Mouse (Mus musculus): ENCODE results near the gene Maz. TPM values are rescaled to one million over a fixed set of nuclear protein-coding genes. Genes with fewer than 3 reads are reported as not detected.
A peak's percentile ranks its signal among the peaks of the same experiment; 100 is the strongest.

Gene Maz
- polyA plus RNA-seq, 2 experiments, result 66.7 to 298 TPM

DNA sequence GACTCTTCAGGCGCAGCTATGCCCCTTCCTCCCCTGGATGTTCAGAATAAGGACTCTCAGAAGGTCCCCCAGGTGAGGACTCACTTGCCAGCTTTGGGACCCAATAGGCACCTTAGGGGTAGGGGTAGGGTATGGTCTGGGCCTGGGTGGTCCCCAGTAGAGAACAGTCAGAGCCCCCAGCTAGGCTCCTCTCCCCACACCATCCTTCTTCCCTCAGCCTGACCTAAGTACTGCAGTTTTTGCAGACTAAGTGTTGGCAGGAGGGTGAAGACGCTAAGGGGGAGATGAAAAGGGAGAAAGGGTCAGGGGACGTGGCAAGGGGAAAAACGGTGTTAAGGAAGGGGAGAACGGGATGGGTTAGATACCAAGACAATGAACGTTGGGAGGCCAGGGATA, 8.9 kb downstream of the Maz start:
- DNase-seq (ENCODE audit: low spot score), result no peak
- Histone ChIP-seq H3K4me3 (replicated peaks; ENCODE audit: low read length) (peak overlapping the region; percentile 75), H3K27me3 (ENCODE audit: control insufficient read depth, insufficient read depth, low read length) (no peaks in the 10 kb centered on the region), H3K4me1 (ENCODE audit: control insufficient read depth, insufficient read depth, low read length) (peaks cover 47% of the 10 kb centered on the region), H3K9me3 (ENCODE audit: control insufficient read depth, low read length) (no peaks in the 10 kb centered on the region), H3K27ac (replicated peaks; ENCODE audit: low read depth, low read length) (peak overlapping the region; percentile 61), H3K36me3 (ENCODE audit: control insufficient read depth, insufficient read depth, low read length) (peaks cover 43% of the 10 kb centered on the region), H3K4me2 (replicated peaks; ENCODE audit: low read depth, low read length, severe bottlenecking) (peak overlapping the region; percentile 24), H3K9ac (ENCODE audit: low read depth, low read length, severe bottlenecking) (peak overlapping the region; percentile 22)
- no peak for TF ChIP-seq POLR2A (IDR thresholded peaks at IDR 0.05; ENCODE audit: borderline replicate concordance, extremely low read depth, insufficient read depth, insufficient read length)
- WGBS, result 55% methylated on average over 6 of the region's 6 CpGs
- no peak for ATAC-seq (ENCODE audit: low FRiP score, low read depth)

GRCm38 (mm10) chr7:127016971-127017949, 9.6 kb downstream of the Maz start, which contains the start of gene Pagr1a:
Gene Pagr1a (minus strand): TSS chr7:127017352.
- TF ChIP-seq POLR2A (IDR thresholded peaks at IDR 0.05; ENCODE audit: borderline replicate concordance, extremely low read depth, insufficient read depth, insufficient read length), result peak; percentile 20; the same call in 1 of the 2 replicates
- H3K4me2 ChIP-seq (replicated peaks; ENCODE audit: low read depth, low read length, severe bottlenecking), result peak within 1 kb of the TSS; percentile 90
- H3K4me3 ChIP-seq (replicated peaks; ENCODE audit: low read length), result peak within 1 kb of the TSS; percentile 75
- H3K9me3 ChIP-seq (ENCODE audit: control insufficient read depth, low read length), result no peaks in the 10 kb centered on the region
- H3K27me3 ChIP-seq (ENCODE audit: control insufficient read depth, insufficient read depth, low read length), result no peaks in the 10 kb centered on the region
- peaks cover 42% of the 10 kb centered on the region for H3K36me3 ChIP-seq (ENCODE audit: control insufficient read depth, insufficient read depth, low read length)
- WGBS, result 3% methylated on average over 39 of the region's 39 CpGs
- peaks cover 42% of the 10 kb centered on the region for H3K4me1 ChIP-seq (ENCODE audit: control insufficient read depth, insufficient read depth, low read length)
- peak within 1 kb of the TSS; percentile 80 for H3K9ac ChIP-seq (ENCODE audit: low read depth, low read length, severe bottlenecking)
- DNase-seq (ENCODE audit: low spot score), result peak; percentile 100
- peak; percentile 85 for ATAC-seq (ENCODE audit: low FRiP score, low read depth)
- H3K27ac ChIP-seq (replicated peaks; ENCODE audit: low read depth, low read length), result peak within 1 kb of the TSS; percentile 93

- peaks cover 38% of the 10 kb centered on the region for H3K4me1 ChIP-seq (ENCODE audit: control insufficient read depth, insufficient read depth, low read length)
- 1% methylated on average over 21 of the region's 22 CpGs for WGBS
- DNase-seq (ENCODE audit: low spot score) (peak; percentile 23), ATAC-seq (ENCODE audit: low FRiP score, low read depth) (peak; percentile 25)
- H3K9ac ChIP-seq (ENCODE audit: low read depth, low read length, severe bottlenecking), result peak overlapping the region; percentile 80
- no peaks in the 10 kb centered on the region for H3K27me3 ChIP-seq (ENCODE audit: control insufficient read depth, insufficient read depth, low read length)
- H3K4me2 ChIP-seq (replicated peaks; ENCODE audit: low read depth, low read length, severe bottlenecking), result peak overlapping the region; percentile 90
- peaks cover 35% of the 10 kb centered on the region for H3K36me3 ChIP-seq (ENCODE audit: control insufficient read depth, insufficient read depth, low read length)
- H3K9me3 ChIP-seq (ENCODE audit: control insufficient read depth, low read length), result no peaks in the 10 kb centered on the region
- peak overlapping the region; percentile 93 for H3K27ac ChIP-seq (replicated peaks; ENCODE audit: low read depth, low read length)
- peak overlapping the region; percentile 75 for H3K4me3 ChIP-seq (replicated peaks; ENCODE audit: low read length)
- TF ChIP-seq POLR2A (IDR thresholded peaks at IDR 0.05; ENCODE audit: borderline replicate concordance, extremely low read depth, insufficient read depth, insufficient read length), result 0 out of 2 replicates have a peak, but pooled peaks have one; percentile 9
These were observed 10.3 kb downstream of the Maz start for GRCm38 (mm10) chr7:127016486-127016938.

- Histone ChIP-seq H3K27ac (replicated peaks; ENCODE audit: low read depth, low read length) (peak within 1 kb of the TSS; percentile 93), H3K4me2 (replicated peaks; ENCODE audit: low read depth, low read length, severe bottlenecking) (peak within 1 kb of the TSS; percentile 90), H3K9me3 (ENCODE audit: control insufficient read depth, low read length) (no peaks in the 10 kb centered on the region), H3K4me3 (replicated peaks; ENCODE audit: low read length) (peak within 1 kb of the TSS; percentile 75), H3K4me1 (ENCODE audit: control insufficient read depth, insufficient read depth, low read length) (peaks cover 37% of the 10 kb centered on the region), H3K9ac (ENCODE audit: low read depth, low read length, severe bottlenecking) (peak within 1 kb of the TSS; percentile 80), H3K27me3 (ENCODE audit: control insufficient read depth, insufficient read depth, low read length) (no peaks in the 10 kb centered on the region), H3K36me3 (ENCODE audit: control insufficient read depth, insufficient read depth, low read length) (peaks cover 35% of the 10 kb centered on the region)
- DNase-seq (ENCODE audit: low spot score) (no peak), ATAC-seq (ENCODE audit: low FRiP score, low read depth) (no peak)
- TF ChIP-seq POLR2A (IDR thresholded peaks at IDR 0.05; ENCODE audit: borderline replicate concordance, extremely low read depth, insufficient read depth, insufficient read length), result no peak
These were observed 10.6 kb downstream of the Maz start, which contains the start of gene Pagr1b for GRCm38 (mm10) chr7:127016481-127016485. Gene Pagr1b (minus strand): TSS chr7:127016484.

DNA sequence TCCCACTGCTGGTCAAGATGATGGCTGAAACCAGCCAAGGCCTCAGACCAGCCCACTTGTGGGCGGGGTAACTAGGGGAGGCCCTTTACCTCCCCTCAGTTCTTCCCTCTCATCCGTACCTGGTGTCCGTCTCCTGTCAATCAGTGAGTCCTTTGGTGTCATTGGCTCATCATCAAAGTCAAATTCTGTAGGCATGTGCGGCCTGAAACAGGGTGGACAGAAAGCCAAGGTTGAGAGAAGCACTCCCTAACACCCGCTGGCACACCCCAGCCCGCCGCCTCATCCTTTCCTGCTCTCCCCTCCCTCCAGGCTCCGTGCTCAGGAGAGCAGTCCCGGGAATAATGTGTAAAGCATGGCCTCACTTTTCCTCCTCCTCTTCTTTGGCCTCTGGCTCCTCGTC, 10.8 kb downstream of the Maz start:
- ATAC-seq (ENCODE audit: low FRiP score, low read depth) (no peak), DNase-seq (ENCODE audit: low spot score) (peak; percentile 47)
- peaks cover 37% of the 10 kb centered on the region for H3K4me1 ChIP-seq (ENCODE audit: control insufficient read depth, insufficient read depth, low read length)

More for the DNA sequence above, 10.8 kb downstream of the Maz start:
- Histone ChIP-seq H3K36me3 (ENCODE audit: control insufficient read depth, insufficient read depth, low read length) (peaks cover 35% of the 10 kb centered on the region), H3K4me2 (replicated peaks; ENCODE audit: low read depth, low read length, severe bottlenecking) (peak overlapping the region; percentile 90), H3K27ac (replicated peaks; ENCODE audit: low read depth, low read length) (peak overlapping the region; percentile 93), H3K4me3 (replicated peaks; ENCODE audit: low read length) (peak overlapping the region; percentile 75), H3K9me3 (ENCODE audit: control insufficient read depth, low read length) (no peaks in the 10 kb centered on the region), H3K9ac (ENCODE audit: low read depth, low read length, severe bottlenecking) (peak overlapping the region; percentile 80), H3K27me3 (ENCODE audit: control insufficient read depth, insufficient read depth, low read length) (no peaks in the 10 kb centered on the region)
- TF ChIP-seq POLR2A (IDR thresholded peaks at IDR 0.05; ENCODE audit: borderline replicate concordance, extremely low read depth, insufficient read depth, insufficient read length), result no peak
- WGBS, result 2% methylated on average over 10 of the region's 10 CpGs
